Mouse (Mus musculus) C2C12 (cell line): ENCODE data around the gene Gsto1.

Experiments used
- CTCF ChIP-seq: IDR thresholded peaks from one replicate; pipeline ENCODE4 v1.5.1; 2011; ENCODE audit not compliant: control insufficient read depth, insufficient read depth, insufficient read length
- MAX ChIP-seq: IDR thresholded peaks from one replicate; pipeline ENCODE4 v1.6.1; 2011; ENCODE audit warnings: mild to moderate bottlenecking, control low read depth
- MYOD1 ChIP-seq: IDR thresholded peaks from one replicate; pipeline ENCODE4 v1.6.1; 2011; ENCODE audit warnings: low read depth; ENCODE audit not compliant: control insufficient read depth, insufficient read length

GRCm38 (mm10) chr19:47882882-47883254 is 28.1 kb downstream of the Gsto1 start:
- TF ChIP-seq CTCF (no peak), MAX (no peak), MYOD1 (no peak)
